ENCODE assay signal across 20 mouse cellular contexts in the genomic region with DNA sequence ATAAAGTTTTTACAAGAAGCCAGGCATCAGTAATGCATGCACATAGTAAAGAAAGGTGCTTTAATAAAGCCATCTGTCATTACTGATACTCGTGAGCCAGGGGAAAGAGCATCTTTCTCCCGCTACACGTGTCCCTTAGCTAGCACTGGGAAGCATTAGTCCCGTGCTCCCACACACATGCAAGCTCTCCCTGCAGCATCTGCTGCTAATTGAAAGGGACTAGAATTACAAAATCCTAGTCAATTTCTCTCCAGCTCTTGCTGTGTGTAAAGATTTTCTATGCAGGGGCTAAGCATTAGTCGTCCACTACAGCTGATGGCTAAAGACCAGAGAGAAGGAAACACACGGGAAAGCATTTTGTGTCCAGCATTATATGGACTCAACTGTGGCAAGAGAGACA.
"Had no signal": no experiment of that assay in that cellular context is flagged by ENCODE, and none has a peak within 500 bp of the region (broad histone marks: within the 10 kb centered on the region; RNA-seq: fewer than 3 reads in every experiment).

No protein-coding gene starts in this region.

- H3K9ac ChIP-seq: kidney, embryonic 15.5 days; liver, embryonic 13.5 days; midbrain, embryonic 12.5 days; neural tube, embryonic 12.5 days had no signal

- H3K4me2 ChIP-seq: kidney, embryonic 15.5 days; liver, embryonic 13.5 days; midbrain, embryonic 12.5 days; neural tube, embryonic 12.5 days; neural tube, embryonic 15.5 days had no signal

- H3K4me1 ChIP-seq: liver, embryonic 13.5 days; neural tube, embryonic 15.5 days had no signal

- H3K4me3 ChIP-seq: kidney, embryonic 15.5 days; left cerebral cortex, adult 2 months; liver, embryonic 13.5 days; midbrain, embryonic 12.5 days; neural tube, embryonic 12.5 days; neural tube, embryonic 15.5 days had no signal

- ATAC-seq: intestine, postnatal 0 days had no signal

- DNase-seq: kidney, adult 2 months; kidney, postnatal 10 days; kidney, postnatal 36 days; liver, embryonic 13.5 days; lung, adult 2 months; lung, postnatal 14 days; lung, postnatal 4 days; right cerebral cortex, adult 18-20 months; right cerebral cortex, postnatal 14 days; right cerebral cortex, postnatal 4 days; thymus, adult 2 months; thymus, postnatal 14 days; thymus, postnatal 4 days had no signal

- H3K9me3 ChIP-seq: kidney, embryonic 15.5 days; liver, embryonic 13.5 days; midbrain, embryonic 12.5 days; neural tube, embryonic 12.5 days; neural tube, embryonic 15.5 days had no signal

- H3K27me3 ChIP-seq: kidney, embryonic 15.5 days; liver, embryonic 13.5 days; midbrain, embryonic 12.5 days; neural tube, embryonic 12.5 days had no signal

- H3K27ac ChIP-seq: kidney, embryonic 15.5 days; left cerebral cortex, adult 2 months; liver, embryonic 13.5 days; midbrain, embryonic 12.5 days; neural tube, embryonic 12.5 days; neural tube, embryonic 15.5 days; stomach, postnatal 0 days had no signal

- H3K36me3 ChIP-seq: kidney, embryonic 15.5 days; liver, embryonic 13.5 days; midbrain, embryonic 12.5 days; neural tube, embryonic 12.5 days; neural tube, embryonic 15.5 days had no signal
